Mouse (Mus musculus): ENCODE data around the gene Nav3. TPM values are rescaled to one million over a fixed set of nuclear protein-coding genes. Genes with fewer than 3 reads are reported as not detected.

Nav3 gene
- total RNA-seq, 2 experiments from 2014 or later, result 179 to 200 TPM

GRCm38 (mm10) chr10:109718390-109718789, 737.6 kb downstream of the Nav3 start:
- DNase-seq (ENCODE audit: low spot score in 2 of 2), result no peak

- peak in 1 of 2 experiments; percentile 62 for DNase-seq (ENCODE audit: low spot score in 2 of 2)
These were observed 743.0 kb downstream of the Nav3 start for GRCm38 (mm10) chr10:109713001-109713400.

- DNase-seq (ENCODE audit: low spot score in 2 of 2), result peak in 1 of 2 experiments; percentile 31
These were observed 756.2 kb downstream of the Nav3 start for GRCm38 (mm10) chr10:109699771-109700335.

- peak in 1 of 2 experiments; percentile 68 for DNase-seq (ENCODE audit: low spot score in 2 of 2)
These were observed 765.4 kb downstream of the Nav3 start for GRCm38 (mm10) chr10:109690564-109690963.

GRCm38 (mm10) chr10:109684109-109685056, 771.6 kb downstream of the Nav3 start:
- DNase-seq (ENCODE audit: low spot score in 2 of 2), result peak; percentile 67 to 68

- no peak for DNase-seq (ENCODE audit: low spot score in 2 of 2)
These were observed 783.1 kb downstream of the Nav3 start for GRCm38 (mm10) chr10:109672896-109673295.

- no peak for DNase-seq (ENCODE audit: low spot score in 2 of 2)
These were observed 788.6 kb downstream of the Nav3 start for GRCm38 (mm10) chr10:109667453-109667852.

GRCm38 (mm10) chr10:109664629-109665317, 791.2 kb downstream of the Nav3 start:
- peak; percentile 79 to 89 for DNase-seq (ENCODE audit: low spot score in 2 of 2)

- peak in 1 of 2 experiments; percentile 41 for DNase-seq (ENCODE audit: low spot score in 2 of 2)
These were observed 804.5 kb downstream of the Nav3 start for GRCm38 (mm10) chr10:109651516-109651915.

- peak in 1 of 2 experiments; percentile 54 for DNase-seq (ENCODE audit: low spot score in 2 of 2)
These were observed 812.4 kb downstream of the Nav3 start for GRCm38 (mm10) chr10:109643598-109643997.

GRCm38 (mm10) chr10:109641806-109642205, 814.2 kb downstream of the Nav3 start:
- peak in 1 of 2 experiments; percentile 36 for DNase-seq (ENCODE audit: low spot score in 2 of 2)

GRCm38 (mm10) chr10:109637702-109638101, 818.3 kb downstream of the Nav3 start:
- no peak for DNase-seq (ENCODE audit: low spot score in 2 of 2)
